Mouse (Mus musculus) spleen, adult 12 weeks (tissue): ENCODE results near the gene Prex1.

Experiments
- DNase-seq: peaks from one replicate; pipeline ENCODE4 v3.0.0; 2022; ENCODE audit warnings: low spot score

The Prex1 gene

DNA sequence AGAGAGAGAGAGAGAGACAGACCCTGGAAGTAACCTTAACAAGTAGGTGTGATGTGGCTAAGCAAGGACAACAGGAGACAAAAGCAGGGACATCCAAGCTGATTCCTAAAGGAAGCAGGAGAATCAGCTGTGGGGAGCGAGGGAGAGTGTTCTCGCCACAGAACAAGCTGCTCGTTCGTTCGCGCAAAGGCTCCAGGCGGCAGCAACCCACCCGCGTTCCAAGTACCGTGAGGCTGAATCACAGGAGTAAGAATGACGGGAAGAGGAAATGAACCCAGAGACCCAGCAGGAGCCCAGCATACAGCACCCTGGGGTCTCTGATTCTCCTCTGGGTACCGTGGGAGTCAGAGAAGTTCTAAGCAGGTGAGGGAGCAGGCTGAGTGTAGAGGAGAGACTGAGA, 52.1 kb downstream of the Prex1 start:
- DNase-seq: no peak

DNA sequence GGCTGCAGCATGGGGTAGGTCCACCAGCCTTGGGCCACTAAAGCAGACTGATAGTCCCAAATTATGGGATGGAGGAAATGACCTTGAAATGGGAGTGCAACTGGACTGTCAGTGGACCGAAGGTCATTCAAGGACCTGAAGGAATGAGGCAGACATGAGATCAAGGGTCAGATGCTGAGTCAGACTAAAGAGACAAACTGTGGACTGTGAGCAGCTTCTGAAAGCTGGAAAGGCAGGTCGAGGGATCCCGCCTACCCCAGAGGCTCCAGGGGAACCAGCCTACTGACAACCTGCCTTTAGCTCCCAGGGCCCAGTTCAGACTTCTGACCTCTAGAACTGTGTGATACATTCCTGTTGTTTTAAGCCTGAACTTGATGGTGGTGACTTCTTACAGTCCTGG, 55.3 kb downstream of the Prex1 start:
- DNase-seq: no peak

GRCm38 (mm10) chr2:166657451-166658011, 56.1 kb downstream of the Prex1 start:
- no peak for DNase-seq

DNA sequence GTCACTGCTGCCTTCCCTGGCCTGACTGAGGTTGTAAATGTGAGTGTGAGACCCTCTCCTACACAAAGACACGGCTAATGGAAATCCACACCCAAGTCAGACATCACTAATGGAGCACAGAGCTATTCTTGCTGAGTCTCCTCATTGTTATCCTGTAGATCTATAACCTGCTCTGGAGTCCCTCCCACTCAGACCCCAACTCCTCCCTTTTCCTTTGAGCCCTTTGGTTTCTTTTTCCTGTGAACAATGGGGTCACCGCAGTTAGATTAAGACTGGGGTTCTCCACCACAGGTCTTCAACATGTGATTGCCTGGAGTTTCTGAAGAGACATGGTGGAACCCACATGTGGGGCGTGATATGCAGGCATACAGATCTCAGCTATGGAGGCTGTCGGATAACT, 57.0 kb downstream of the Prex1 start:
- DNase-seq: no peak

- no peak for DNase-seq
These were observed 57.7 kb downstream of the Prex1 start for GRCm38 (mm10) chr2:166655727-166656520.

DNA sequence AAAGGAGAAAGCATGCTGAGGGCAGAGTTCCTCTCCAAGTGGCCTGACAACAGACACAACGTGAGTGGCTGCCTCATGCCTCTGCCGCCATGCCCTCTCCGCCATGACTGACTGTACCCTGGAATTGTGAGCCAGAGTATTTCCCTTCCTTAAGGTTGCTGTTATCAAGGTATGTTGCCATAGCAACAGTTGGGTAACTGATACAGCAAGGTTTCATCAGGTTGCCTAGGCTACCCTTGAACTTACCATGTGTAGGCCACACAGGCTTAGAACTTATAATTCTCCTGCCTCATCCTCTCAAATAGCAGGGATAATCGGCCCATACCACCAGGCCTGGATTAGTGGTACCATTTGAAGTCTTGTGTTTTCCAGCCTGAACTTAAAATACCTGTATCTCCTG, 58.3 kb downstream of the Prex1 start:
- no peak for DNase-seq

GRCm38 (mm10) chr2:166654875-166655274, 58.8 kb downstream of the Prex1 start:
- no peak for DNase-seq

- no peak for DNase-seq
These were observed 60.1 kb downstream of the Prex1 start for GRCm38 (mm10) chr2:166653564-166653963.

- DNase-seq: no peak
These were observed 61.0 kb downstream of the Prex1 start for GRCm38 (mm10) chr2:166652672-166653071.

GRCm38 (mm10) chr2:166651317-166652030, 62.2 kb downstream of the Prex1 start:
- no peak for DNase-seq

GRCm38 (mm10) chr2:166650414-166650813, 63.2 kb downstream of the Prex1 start:
- no peak for DNase-seq

- no peak for DNase-seq
These were observed 66.4 kb downstream of the Prex1 start for GRCm38 (mm10) chr2:166647242-166647641.

GRCm38 (mm10) chr2:166646434-166647088, 67.1 kb downstream of the Prex1 start:
- DNase-seq: no peak

DNA sequence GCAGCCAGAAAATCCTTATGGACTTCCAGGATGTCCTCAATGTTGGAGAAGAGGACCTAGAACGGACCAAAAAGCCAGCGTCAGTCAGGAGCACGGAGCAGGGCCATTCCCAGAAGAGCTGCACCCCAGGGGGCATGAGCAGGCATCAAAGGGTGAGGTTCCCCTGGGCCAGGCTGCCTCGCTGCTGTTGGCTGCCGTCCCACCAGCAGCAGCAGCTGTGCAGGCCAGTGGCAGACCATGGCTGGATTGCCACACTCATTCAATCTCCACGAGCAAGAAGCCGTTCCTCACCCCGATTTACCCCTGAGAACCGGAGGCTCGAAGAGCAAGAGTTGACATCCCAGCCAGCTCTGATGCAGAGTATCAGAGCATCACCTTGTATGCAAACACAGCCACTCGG, 68.8 kb downstream of the Prex1 start:
- no peak for DNase-seq

- no peak for DNase-seq
These were observed 71.0 kb downstream of the Prex1 start for GRCm38 (mm10) chr2:166642581-166642987.

DNA sequence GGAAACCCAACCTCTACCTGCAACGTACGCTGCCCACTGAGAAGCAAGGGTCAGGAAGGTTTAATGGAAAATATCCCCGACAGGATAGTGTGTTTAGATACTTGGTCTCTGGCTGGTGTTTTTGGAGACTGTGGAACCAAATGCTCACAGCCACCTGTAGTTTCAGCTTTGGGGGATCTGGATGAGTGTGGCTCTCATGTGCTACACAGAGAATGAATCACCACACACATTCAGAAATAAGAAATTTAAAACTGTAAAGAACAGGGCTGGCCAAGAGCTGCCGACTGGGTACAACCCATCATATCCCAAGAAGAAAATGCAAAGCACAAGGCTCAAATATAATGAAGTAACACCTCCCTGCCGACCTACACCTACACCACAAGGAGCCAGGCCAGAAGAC, 73.9 kb downstream of the Prex1 start:
- DNase-seq: no peak

DNA sequence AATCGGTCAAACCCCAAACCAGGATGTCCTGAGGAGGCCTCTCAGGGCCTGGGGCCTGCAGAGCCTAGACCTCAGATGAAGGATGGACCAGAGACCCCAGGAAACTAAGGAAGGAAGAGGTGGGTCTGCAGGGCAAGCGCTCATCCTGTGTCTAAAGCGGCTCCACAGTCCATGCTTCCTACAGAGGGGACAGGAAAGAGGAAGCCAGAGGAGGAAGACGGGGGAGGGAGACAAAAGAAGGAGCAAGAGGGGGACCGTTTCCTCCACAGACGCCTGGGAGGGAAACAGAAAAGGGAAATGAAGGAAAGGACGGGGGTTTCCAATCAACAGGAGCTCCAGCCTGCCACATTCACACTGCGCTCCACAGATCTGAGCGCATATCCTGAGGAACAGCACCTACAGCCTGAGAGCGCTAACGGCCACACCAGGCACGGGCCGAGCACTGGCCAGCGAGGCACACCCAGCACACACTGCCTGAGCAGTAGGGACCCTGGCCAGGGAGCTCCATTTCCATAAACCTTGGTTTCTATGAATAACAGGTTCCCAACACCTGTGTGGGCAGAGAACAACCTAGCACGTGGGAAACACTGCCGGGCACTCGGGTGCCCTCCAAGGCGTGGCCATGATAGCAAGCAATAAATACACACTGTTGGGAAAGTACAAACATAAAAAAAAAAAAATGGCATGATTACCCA, 74.5 kb downstream of the Prex1 start:
- no peak for DNase-seq

- DNase-seq: no peak
These were observed 75.4 kb downstream of the Prex1 start for GRCm38 (mm10) chr2:166638079-166638800.

GRCm38 (mm10) chr2:166637673-166637990, 76.0 kb downstream of the Prex1 start:
- DNase-seq: no peak

GRCm38 (mm10) chr2:166636867-166637672, 76.6 kb downstream of the Prex1 start:
- no peak for DNase-seq

GRCm38 (mm10) chr2:166635521-166635920, 78.1 kb downstream of the Prex1 start:
- DNase-seq: no peak
